Mouse (Mus musculus) common myeloid progenitor, adult 5-6 weeks (primary cell): Measurements from ENCODE around the gene Lingo4. TPM values are rescaled to one million over a fixed set of nuclear protein-coding genes. Genes with fewer than 3 reads are reported as not detected.

ENCODE experiments used
- ATAC-seq: replicated peaks from 2 replicates; pipeline ENCODE4 v1.8.0; 2016; ENCODE audit warnings: low read depth, mild to moderate bottlenecking, moderate TSS enrichment, inconsistent platforms; ENCODE audit not compliant: poor library complexity, severe bottlenecking
- total RNA-seq: library from RNA; stranded (forward); fragments of 200-1000, 187-1606 nt; gene quantifications from 2 replicates; pipeline ENCODE4 v1.2.3, GENCODE M21; 2017

Lingo4 gene
- total RNA-seq, 1 experiment from 2014 or later: not detected

DNA sequence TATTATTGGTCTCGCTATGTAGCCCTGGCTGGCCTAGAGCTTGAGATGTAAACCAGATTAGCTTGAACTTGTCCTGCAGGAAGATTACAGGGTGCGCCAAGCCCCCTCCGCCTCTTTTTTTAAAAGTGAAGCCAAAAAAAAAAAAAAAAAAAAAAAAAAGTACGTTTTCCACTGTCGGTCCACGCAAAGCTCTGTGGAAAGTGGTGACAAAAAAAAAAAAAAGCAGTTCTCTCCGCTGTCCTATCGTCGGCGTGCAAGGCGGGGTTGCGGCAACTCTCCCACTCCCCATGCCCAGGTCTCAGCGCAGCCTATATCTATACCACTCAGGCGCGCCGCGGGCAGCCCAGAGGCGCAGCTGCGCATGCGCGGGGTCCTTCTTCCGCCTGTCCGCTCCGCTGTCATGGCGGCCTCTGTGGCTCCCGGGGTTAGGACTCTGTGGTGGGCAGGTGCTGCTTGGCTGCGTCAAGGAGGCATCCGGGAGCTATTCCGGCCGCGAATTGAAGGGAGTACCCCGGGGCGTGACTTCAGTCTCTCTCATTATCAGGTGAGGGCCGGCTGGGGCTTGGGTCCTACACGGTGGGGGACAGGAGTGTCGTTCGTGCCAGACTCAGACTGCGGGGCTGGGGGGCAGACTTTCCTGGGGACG, 44.8 kb downstream of the Lingo4 start, which contains the start of gene Mrpl9:
Gene Mrpl9, plus strand, starts transcription at position 368 of the 646 bp plus-strand sequence.
- peak; percentile 96 for ATAC-seq

DNA sequence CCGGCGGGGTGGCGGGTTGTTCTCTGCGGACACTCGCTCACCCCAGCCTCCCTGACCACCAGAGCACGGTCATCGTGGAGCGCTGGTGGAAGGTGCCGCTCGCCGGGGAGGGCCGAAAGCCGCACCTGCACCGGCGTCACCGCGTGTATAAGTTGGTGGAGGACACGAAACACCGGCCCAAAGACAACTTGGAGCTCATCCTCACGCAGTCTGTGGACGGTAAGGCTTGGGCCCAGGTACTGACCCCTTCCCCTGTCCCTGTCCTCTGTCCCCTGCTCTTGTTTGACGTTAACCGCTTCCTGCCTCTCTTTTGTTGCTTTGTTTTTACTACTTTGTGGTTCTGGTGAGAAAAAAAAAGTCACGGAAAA, 45.3 kb downstream of the Lingo4 start, which contains the start of gene Oaz3:
Gene Oaz3, minus strand, starts transcription at position 319 of the 368 bp plus-strand sequence.
- ATAC-seq: no peak

DNA sequence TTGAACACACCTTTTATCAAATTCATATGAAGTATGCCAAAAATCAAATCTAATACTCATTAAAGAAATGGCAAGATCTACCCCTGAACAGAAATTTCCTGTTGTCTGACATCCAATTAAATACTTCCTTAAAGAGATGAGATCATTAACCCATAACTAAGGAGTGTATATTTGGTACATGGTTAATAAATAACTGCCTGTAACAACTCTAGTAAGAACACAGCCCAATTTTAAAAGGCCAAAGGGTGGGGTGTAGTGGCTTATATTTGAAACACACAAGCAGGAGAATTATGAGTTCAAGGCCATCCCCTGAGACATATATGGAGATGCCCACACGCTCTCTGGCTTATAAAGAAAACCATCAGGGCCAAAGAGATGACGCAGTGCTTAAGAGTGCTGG, 51.1 kb downstream of the Lingo4 start:
- ATAC-seq: no peak

Other genes starting within 250 kb of the Lingo4 start
- gene Gm10696, start 220.3 kb upstream of the Lingo4 start, total RNA-seq: not detected in 2 replicates
- not detected in 2 replicates for gene Gm5286, start 201.8 kb upstream of the Lingo4 start, total RNA-seq
- not detected in 2 replicates for gene Gm4778, start 134.5 kb upstream of the Lingo4 start, total RNA-seq
- gene Them4, start 88.4 kb upstream of the Lingo4 start, total RNA-seq: 4.3 and 4.5 TPM in 2 replicates
- gene Them5, start 56.4 kb upstream of the Lingo4 start, total RNA-seq: not detected in 2 replicates
- gene C2cd4d, start 36.1 kb upstream of the Lingo4 start, total RNA-seq: not detected in 2 replicates
- not detected in 2 replicates for gene Rorc, start 25.7 kb upstream of the Lingo4 start, total RNA-seq
- 10.8 and 14.7 TPM in 2 replicates for gene Tdrkh, start 14.8 kb downstream of the Lingo4 start, total RNA-seq
- gene Mrpl9, start 44.8 kb downstream of the Lingo4 start, total RNA-seq: 65.6 and 77.6 TPM in 2 replicates
- gene Oaz3, start 45.4 kb downstream of the Lingo4 start, total RNA-seq: not detected in 2 replicates
- not detected in 2 replicates for gene Celf3, start 79.8 kb downstream of the Lingo4 start, total RNA-seq
- not detected in 2 replicates for gene Riiad1, start 81.8 kb downstream of the Lingo4 start, total RNA-seq
- 24.8 and 26.5 TPM in 2 replicates for gene Snx27, start 184.2 kb downstream of the Lingo4 start, total RNA-seq
- not detected in 2 replicates for gene Gm10972, start 244.6 kb downstream of the Lingo4 start, total RNA-seq